Mouse (Mus musculus) liver, embryonic 12.5 days (tissue): Measurements from ENCODE around the gene Lrat. TPM values are rescaled to one million over a fixed set of nuclear protein-coding genes. Genes with fewer than 3 reads are reported as not detected.

ENCODE experiments used
- ATAC-seq: fragments of 200-750 bp; cut with Nextera tagmentation; 2 replicates; pipeline ENCODE4 v1.8.0; 2017; ENCODE audit warnings: moderate number of reproducible peaks, mild to moderate bottlenecking, moderate library complexity
- H3K27ac ChIP-seq: fragments of 300-500 bp; sonication (generic); 2 replicates; pipeline ENCODE4 v1.5.1; 2016; ENCODE audit warnings: mild to moderate bottlenecking
- H3K27me3 ChIP-seq: fragments of 300-500 bp; sonication (generic); replicated peaks from 2 replicates; pipeline ENCODE4 v1.6.1; 2016; ENCODE audit warnings: mild to moderate bottlenecking, moderate library complexity
- H3K36me3 ChIP-seq: fragments of 300-500 bp; sonication (generic); 2 replicates; pipeline ENCODE4 v1.6.1; 2016; ENCODE audit warnings: mild to moderate bottlenecking, moderate library complexity
- H3K4me1 ChIP-seq: fragments of 300-500 bp; sonication (generic); 2 replicates; pipeline ENCODE4 v1.6.1; 2016
- H3K4me2 ChIP-seq: fragments of 300-500 bp; sonication (generic); 2 replicates; pipeline ENCODE4 v1.6.1; 2016; ENCODE audit warnings: mild to moderate bottlenecking, moderate library complexity
- H3K4me3 ChIP-seq: fragments of 300-500 bp; sonication (generic); 2 replicates; pipeline ENCODE4 v1.5.1; 2016; ENCODE audit warnings: mild to moderate bottlenecking, moderate library complexity
- H3K9ac ChIP-seq: fragments of 300-500 bp; sonication (generic); 2 replicates; pipeline ENCODE4 v1.6.1; 2016; ENCODE audit warnings: mild to moderate bottlenecking, moderate library complexity
- H3K9me3 ChIP-seq: fragments of 300-500 bp; sonication (generic); replicated peaks from 2 replicates; pipeline ENCODE4 v1.6.1; 2016; ENCODE audit warnings: mild to moderate bottlenecking, moderate library complexity
- WGBS: fragments of 180-500 bp; shearing (Covaris S2); methylation state at CpG from one replicate; pipeline ENCODE4 v1.1.7; 2016; ENCODE audit not compliant: insufficient replicate concordance; 5-methylcytosine and 5-hydroxymethylcytosine counted together
- polyA plus RNA-seq: library from polyadenylated mRNA; unstranded; fragments of >200 nt; fragmentation: Nextera tagmentation; extraction: Ambion mirVana; gene quantifications from 2 replicates; pipeline ENCODE4 v1.2.1, GENCODE M21; 2016

The Lrat gene
- polyA plus RNA-seq, 1 experiment from 2014 or later = 0.49 TPM

DNA sequence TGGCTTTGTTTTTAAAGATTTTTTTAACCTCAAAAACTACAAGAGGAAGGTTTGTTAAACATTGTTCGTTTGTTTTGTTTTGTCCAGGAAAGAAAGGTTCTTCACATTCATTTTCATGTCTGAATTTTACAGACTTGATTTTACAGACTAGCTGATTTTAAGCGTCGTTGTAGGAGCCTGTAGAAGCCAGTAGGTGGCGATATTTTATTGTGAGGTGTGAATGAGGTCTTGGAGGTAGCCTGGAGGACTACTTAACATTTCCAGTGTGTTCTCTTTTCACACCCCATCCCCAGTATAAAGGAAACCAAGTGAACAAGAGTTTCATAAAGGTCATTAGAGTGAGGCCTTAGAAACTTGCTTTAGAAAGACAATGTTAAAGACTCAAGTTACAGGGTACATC lies 26.5 kb downstream of the Lrat start:
- H3K4me1 ChIP-seq = peaks cover 6% of the 10 kb centered on the region; the same call in 1 of the 2 replicates
- H3K9ac ChIP-seq = no peak overlapping the region
- no peaks in the 10 kb centered on the region for H3K36me3 ChIP-seq
- no peak overlapping the region for H3K4me3 ChIP-seq
- 3% methylated on average over 4 of the region's 4 CpGs for WGBS
- peaks cover 25% of the 10 kb centered on the region for H3K27me3 ChIP-seq
- no peak overlapping the region for H3K4me2 ChIP-seq
- 0 out of 2 replicates have a peak, but pooled peaks cover 8% of the 10 kb centered on the region for H3K9me3 ChIP-seq
- no peak overlapping the region for H3K27ac ChIP-seq
- ATAC-seq = no peak

DNA sequence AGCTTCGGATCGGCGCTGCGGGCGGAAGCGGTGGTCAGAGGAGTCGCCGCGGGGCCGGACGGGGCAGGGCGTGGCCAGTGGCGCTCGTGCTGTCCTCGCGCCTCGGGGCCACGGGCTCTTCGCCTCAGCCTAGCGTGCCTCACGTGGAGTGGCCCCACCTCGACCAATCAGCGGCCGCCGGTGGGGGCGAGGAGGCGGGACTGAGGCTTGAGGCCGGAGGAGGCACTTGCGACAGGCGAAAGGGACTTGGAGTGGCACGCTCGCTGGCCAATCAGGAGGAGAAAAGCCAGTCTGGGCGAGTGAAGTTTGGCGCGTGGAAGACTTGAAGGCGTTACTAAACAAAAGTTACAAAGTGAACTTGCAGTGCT lies 27.4 kb downstream of the Lrat start, which contains the start of gene Rbm46:
Gene Rbm46 (minus strand): TSS at position 112 of the 368 bp plus-strand sequence.
- peak within 1 kb of the TSS; percentile 38 for H3K4me3 ChIP-seq
- 20% methylated on average over 36 of the region's 36 CpGs for WGBS
- ATAC-seq = peak; percentile 37; the same call in 1 of the 2 replicates
- peaks cover 25% of the 10 kb centered on the region for H3K27me3 ChIP-seq
- peak within 1 kb of the TSS; percentile 56 for H3K4me2 ChIP-seq
- H3K9me3 ChIP-seq = 0 out of 2 replicates have a peak, but pooled peaks cover 8% of the 10 kb centered on the region
- peaks cover 6% of the 10 kb centered on the region; the same call in 1 of the 2 replicates for H3K4me1 ChIP-seq
- no peak within 1 kb of the TSS for H3K9ac ChIP-seq
- no peak within 1 kb of the TSS for H3K27ac ChIP-seq
- no peaks in the 10 kb centered on the region for H3K36me3 ChIP-seq

DNA sequence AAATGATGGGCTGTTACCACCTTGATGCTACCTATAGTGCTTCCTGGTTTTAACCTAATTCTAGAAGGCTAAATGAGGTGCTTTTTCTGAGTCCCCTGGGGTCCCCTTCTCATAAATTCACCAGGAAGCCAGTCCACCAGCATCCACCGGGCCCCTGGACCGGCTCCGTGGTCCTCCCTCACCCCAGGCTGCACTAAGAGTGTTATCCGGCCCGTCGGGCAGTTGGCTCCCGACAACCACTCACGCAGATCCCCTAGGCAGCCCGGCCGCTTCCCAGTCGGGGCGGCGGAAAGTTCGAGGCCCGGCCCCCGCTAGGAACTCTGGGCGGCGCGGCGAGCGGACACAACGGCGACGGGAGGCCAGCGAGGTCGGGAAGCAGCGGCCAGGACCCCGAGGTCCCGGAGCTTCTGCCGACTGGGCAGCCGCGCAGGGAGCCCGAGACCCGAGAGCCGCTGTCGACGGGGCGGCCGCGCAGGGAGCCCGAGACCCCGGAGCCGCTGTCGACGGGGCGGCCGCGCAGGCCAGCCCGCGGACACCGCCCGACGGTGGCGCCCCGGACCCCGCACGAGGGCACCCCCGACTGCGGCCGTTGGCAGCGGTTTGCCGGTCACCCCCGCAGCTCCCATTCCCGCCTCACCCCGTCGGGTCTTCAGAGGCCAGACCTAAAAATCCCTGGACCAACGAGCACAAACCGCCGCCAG lies 28.0 kb downstream of the Lrat start:
- WGBS = 17% methylated on average over 68 of the region's 69 CpGs

DNA sequence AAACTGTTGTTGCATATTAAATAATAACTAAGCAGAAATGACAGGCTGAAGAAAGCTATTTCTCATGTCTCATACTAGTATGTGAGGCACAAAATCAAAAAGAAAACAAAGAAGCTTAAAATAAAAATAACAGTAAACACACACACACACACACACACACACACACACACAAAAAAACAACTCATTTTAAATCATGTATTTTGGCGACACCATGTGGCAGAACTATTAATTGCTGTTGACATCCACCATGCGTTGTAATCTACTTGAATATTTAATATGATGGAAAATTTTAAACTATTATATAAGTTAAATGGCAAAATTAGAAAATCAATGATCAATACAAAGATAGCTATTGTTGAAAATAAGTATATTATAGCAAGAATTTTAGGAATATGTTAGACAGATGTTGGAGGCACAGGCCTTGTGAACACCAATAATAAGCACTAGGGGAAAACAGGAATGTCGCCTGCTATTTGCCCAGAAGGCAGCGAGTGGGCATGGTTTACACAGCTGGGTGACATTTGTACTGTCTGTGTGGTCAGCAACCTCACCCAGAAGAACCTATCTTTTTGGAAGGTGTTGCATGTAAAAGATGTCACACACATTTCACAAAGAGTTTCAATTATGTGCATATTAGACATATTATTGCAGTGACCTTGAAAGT lies 46.2 kb downstream of the Lrat start:
- no peak overlapping the region for H3K4me3 ChIP-seq
- no peak for ATAC-seq

More for the DNA sequence above, 28.0 kb downstream of the Lrat start:
- Histone ChIP-seq H3K27me3 (peaks cover 25% of the 10 kb centered on the region), H3K36me3 (no peaks in the 10 kb centered on the region), H3K9ac (no peak overlapping the region), H3K27ac (no peak overlapping the region), H3K9me3 (0 out of 2 replicates have a peak, but pooled peaks cover 8% of the 10 kb centered on the region), H3K4me3 (peak overlapping the region; percentile 38), H3K4me1 (peaks cover 6% of the 10 kb centered on the region; the same call in 1 of the 2 replicates), H3K4me2 (peak overlapping the region; percentile 56)
- ATAC-seq = no peak

More for the DNA sequence above, 46.2 kb downstream of the Lrat start:
- WGBS = 23% methylated on average over 4 of the region's 4 CpGs
- Histone ChIP-seq H3K27me3 (no peaks in the 10 kb centered on the region), H3K36me3 (no peaks in the 10 kb centered on the region), H3K27ac (no peak overlapping the region), H3K9ac (no peak overlapping the region), H3K9me3 (no peaks in the 10 kb centered on the region), H3K4me1 (no peaks in the 10 kb centered on the region), H3K4me2 (no peak overlapping the region)

Other genes starting within 250 kb of the Lrat start
- 2.1 and 2.5 TPM in 2 replicates for gene Rbm46, start 27.5 kb downstream of the Lrat start, polyA plus RNA-seq
- 170 and 179 TPM in 2 replicates for gene Fgg, start 103.8 kb upstream of the Lrat start, polyA plus RNA-seq
- 190 and 194 TPM in 2 replicates for gene Fga, start 122.1 kb upstream of the Lrat start, polyA plus RNA-seq
- gene Fgb, start 145.9 kb upstream of the Lrat start, polyA plus RNA-seq = 139 and 143 TPM in 2 replicates
- gene Plrg1, start 151.5 kb upstream of the Lrat start, polyA plus RNA-seq = 66.2 and 69.4 TPM in 2 replicates
- 0.01 and 0.02 TPM in 2 replicates for gene Dchs2, start 224.0 kb upstream of the Lrat start, polyA plus RNA-seq